Mouse (Mus musculus) midbrain, embryonic 10.5 days (tissue): ENCODE data around the gene 5730507C01Rik. TPM values are rescaled to one million over a fixed set of nuclear protein-coding genes. Genes with fewer than 3 reads are reported as not detected.
"Not testable (repeated sequence)": the region's sequence is repeated elsewhere in the genome, so short reads cannot be mapped to it uniquely, and the experiment has no call there.

Source experiments
- DNase-seq: peaks from one replicate; pipeline ENCODE4 v3.0.0-alpha.2; 2017; ENCODE audit warnings: low spot score
- H3K27ac ChIP-seq: fragments of 300-500 bp; sonication (generic); replicated peaks from 2 replicates; pipeline ENCODE4 v1.5.1; 2016; ENCODE audit warnings: mild to moderate bottlenecking
- H3K27me3 ChIP-seq: fragments of 300-500 bp; sonication (generic); 2 replicates; pipeline ENCODE4 v1.6.1; 2016; ENCODE audit warnings: low read depth, mild to moderate bottlenecking; ENCODE audit not compliant: poor library complexity, severe bottlenecking
- H3K36me3 ChIP-seq: fragments of 300-500 bp; sonication (generic); 2 replicates; pipeline ENCODE4 v1.6.1; 2016; ENCODE audit warnings: mild to moderate bottlenecking, moderate library complexity
- H3K4me1 ChIP-seq: fragments of 300-500 bp; sonication (generic); 2 replicates; pipeline ENCODE4 v1.6.1; 2016
- H3K4me3 ChIP-seq: fragments of 300-500 bp; sonication (generic); 2 replicates; pipeline ENCODE4 v1.5.1; 2016; ENCODE audit warnings: mild to moderate bottlenecking, moderate library complexity
- H3K9me3 ChIP-seq: fragments of 300-500 bp; sonication (generic); replicated peaks from 2 replicates; pipeline ENCODE4 v1.6.1; 2016; ENCODE audit warnings: mild to moderate bottlenecking
- WGBS: fragments of 180-500 bp; shearing (Covaris S2); methylation state at CpG from one replicate; pipeline ENCODE4 v1.1.7; 2016; 5-methylcytosine and 5-hydroxymethylcytosine counted together
- polyA plus RNA-seq: library from polyadenylated mRNA; unstranded; fragments of >200 nt; fragmentation: Nextera tagmentation; extraction: Ambion mirVana; gene quantifications from 2 replicates; pipeline ENCODE4 v1.2.1, GENCODE M21; 2016

Gene 5730507C01Rik
- polyA plus RNA-seq, result 3.0 and 3.1 TPM in 2 replicates

DNA sequence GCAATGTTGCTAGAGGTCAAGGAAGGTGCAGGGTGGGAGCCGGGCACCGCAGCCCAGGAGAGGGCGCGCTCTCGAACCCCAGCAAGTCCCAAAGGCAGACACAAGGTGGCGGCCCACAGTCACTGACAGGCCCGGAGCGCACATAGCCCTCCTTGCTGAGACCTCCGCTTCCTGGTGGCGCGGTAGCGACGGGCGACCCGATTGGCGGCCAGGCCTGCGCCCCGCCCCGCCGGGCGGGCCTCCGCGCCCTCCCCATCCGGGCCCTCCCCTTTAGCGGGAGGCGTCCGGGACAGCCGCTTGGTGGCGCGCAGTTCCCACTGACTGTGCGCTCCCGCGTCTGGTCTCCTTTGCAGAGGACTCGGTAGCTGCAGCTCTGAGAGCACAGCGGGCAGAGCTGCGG is at the start of gene 5730507C01Rik:
5730507C01Rik (plus strand) TSS at position 340 of the 400 bp plus-strand sequence.
- WGBS, result 5% methylated on average over 28 of the region's 36 CpGs
- Histone ChIP-seq H3K27me3 (no peaks in the 10 kb centered on the region), H3K9me3 (peaks cover 37% of the 10 kb centered on the region), H3K4me1 (no peaks in the 10 kb centered on the region), H3K4me3 (peak within 1 kb of the TSS; percentile 54), H3K27ac (peak within 1 kb of the TSS; percentile 69), H3K36me3 (no peaks in the 10 kb centered on the region)
- DNase-seq, result peak; percentile 57

- not testable (repeated sequence) for DNase-seq, H3K4me1 ChIP-seq, H3K36me3 ChIP-seq, H3K27me3 ChIP-seq
- H3K27ac ChIP-seq, result peak overlapping the region; percentile 69
- peak overlapping the region; percentile 54 for H3K4me3 ChIP-seq
- 3% methylated on average over 52 of the region's 52 CpGs for WGBS
- H3K9me3 ChIP-seq, result peaks cover 37% of the 10 kb centered on the region
Observed at GRCm38 (mm10) chr12:18514616-18515015, 306 bp downstream of the 5730507C01Rik start.

DNA sequence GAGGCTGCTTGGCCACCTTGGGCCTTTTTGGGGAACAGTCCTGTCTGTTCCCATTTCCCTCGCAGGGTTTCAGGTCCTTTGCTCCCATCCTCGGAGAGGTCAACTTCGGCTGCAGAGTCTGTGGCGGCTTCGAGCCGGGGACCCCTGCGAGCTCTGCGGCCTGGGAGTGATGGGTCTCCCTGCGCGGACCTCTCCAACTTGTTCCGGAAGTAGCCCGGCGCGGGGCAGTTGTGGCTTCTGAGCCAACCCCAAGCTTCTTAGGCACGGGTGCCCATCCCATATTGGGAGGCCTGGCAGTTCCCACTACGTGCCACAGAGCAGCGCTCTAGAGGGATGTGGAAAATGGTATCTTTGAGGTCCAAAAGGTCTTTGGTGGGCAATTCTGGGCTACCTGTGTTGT is 767 bp downstream of the 5730507C01Rik start:
- not testable (repeated sequence) for H3K36me3 ChIP-seq, H3K27me3 ChIP-seq, H3K4me1 ChIP-seq, H3K27ac ChIP-seq
- WGBS, result 26% methylated on average over 17 of the region's 17 CpGs
- peak overlapping the region; percentile 54 for H3K4me3 ChIP-seq
- DNase-seq, result peak; percentile 13
- H3K9me3 ChIP-seq, result peaks cover 35% of the 10 kb centered on the region
